Mouse (Mus musculus): ENCODE data around the gene Rho.

Rho gene

GRCm38 (mm10) chr6:115975606-115976005 lies 44.1 kb downstream of the Rho start:
- DNase-seq (ENCODE audit: low read depth, low spot score): no peak

GRCm38 (mm10) chr6:115977810-115978209 lies 46.3 kb downstream of the Rho start:
- no peak for DNase-seq (ENCODE audit: low read depth, low spot score)

GRCm38 (mm10) chr6:115978596-115978995 lies 47.0 kb downstream of the Rho start:
- no peak for DNase-seq (ENCODE audit: low read depth, low spot score)

GRCm38 (mm10) chr6:115982889-115983288 lies 51.3 kb downstream of the Rho start:
- DNase-seq (ENCODE audit: low read depth, low spot score): no peak

GRCm38 (mm10) chr6:115983306-115984038 lies 51.9 kb downstream of the Rho start:
- DNase-seq (ENCODE audit: low read depth, low spot score): no peak

- no peak for DNase-seq (ENCODE audit: low read depth, low spot score)
Measured at GRCm38 (mm10) chr6:115984580-115984979, 53.0 kb downstream of the Rho start.

GRCm38 (mm10) chr6:115985622-115986021 lies 54.1 kb downstream of the Rho start:
- DNase-seq (ENCODE audit: low read depth, low spot score): no peak

- DNase-seq (ENCODE audit: low read depth, low spot score): no peak
Measured at GRCm38 (mm10) chr6:115986472-115987095, 55.0 kb downstream of the Rho start.

- no peak for DNase-seq (ENCODE audit: low read depth, low spot score)
Measured at GRCm38 (mm10) chr6:115987096-115987747, 55.7 kb downstream of the Rho start.

GRCm38 (mm10) chr6:115989032-115989431 lies 57.5 kb downstream of the Rho start:
- no peak for DNase-seq (ENCODE audit: low read depth, low spot score)

GRCm38 (mm10) chr6:115989607-115990006 lies 58.1 kb downstream of the Rho start:
- DNase-seq (ENCODE audit: low read depth, low spot score): no peak
